In the genomic region with DNA sequence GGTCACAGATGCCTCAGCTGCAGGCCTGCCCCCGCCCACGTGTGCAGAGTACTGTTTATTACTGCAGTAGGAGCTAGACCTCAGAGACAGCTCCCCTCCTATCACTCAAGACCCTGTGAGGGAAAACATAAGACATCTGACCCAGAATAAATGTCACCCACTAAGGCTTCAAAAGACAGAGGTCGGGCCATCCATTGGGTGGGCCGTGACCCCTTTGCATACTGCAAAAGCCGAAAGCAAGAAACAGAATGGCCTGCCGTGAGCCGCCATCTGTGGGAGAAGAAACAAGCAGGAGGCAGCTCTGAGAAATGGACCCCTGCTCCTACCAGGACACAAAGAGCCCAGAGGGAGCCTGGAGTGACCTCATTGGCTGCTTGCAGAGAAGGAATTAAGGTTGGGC, we compare ENCODE assay signal across 30 mouse cellular contexts. TPM values are rescaled to one million over a fixed set of nuclear protein-coding genes. Genes with fewer than 3 reads are reported as not detected.
DNase-seq lines count a peak whose midpoint lies in the region; ATAC-seq and TF ChIP-seq lines count a peak whose summit lies in the region.
"Had no signal": no experiment of that assay in that cellular context is flagged by ENCODE, and none has a peak within 500 bp of the region (broad histone marks: within the 10 kb centered on the region; RNA-seq: fewer than 3 reads in every experiment).

No protein-coding gene starts in this region.

- H3K36me3 ChIP-seq in midbrain, embryonic 10.5 days: no peaks in the 10 kb centered on the region
- H3K36me3 ChIP-seq in midbrain, postnatal 0 days (ENCODE audit: insufficient read depth, low read length): no peaks in the 10 kb centered on the region
- H3K36me3 ChIP-seq: embryonic facial prominence, embryonic 13.5 days; embryonic facial prominence, embryonic 15.5 days; forebrain, embryonic 10.5 days; forebrain, embryonic 12.5 days; G1E had no signal

- peak; percentile 55 for DNase-seq in embryo, embryonic 10 days (ENCODE audit: low spot score)
- no peak for DNase-seq in embryo, embryonic 11 days
- DNase-seq in midbrain, embryonic 10.5 days (ENCODE audit: low spot score): peak; percentile 45
- no peak for DNase-seq in midbrain, postnatal 0 days (ENCODE audit: low spot score)
- peak; percentile 54 for DNase-seq in embryo, embryonic 10.5 days (ENCODE audit: low spot score)
- DNase-seq: adrenal gland, adult 8-10 months; adrenal gland, postnatal 14 days; adrenal gland, postnatal 36 days; B cell, adult 2 months; cerebellum, adult 18-20 months; cerebellum, adult 8-10 months; cerebellum, adult 9-11 months; cerebellum, postnatal 14 days; cerebellum, postnatal 36 days had no signal

- no peak overlapping the region for H3K4me2 ChIP-seq in midbrain, postnatal 0 days (ENCODE audit: low read depth, low read length, poor library complexity, severe bottlenecking)
- H3K4me2 ChIP-seq: embryonic facial prominence, embryonic 13.5 days; embryonic facial prominence, embryonic 15.5 days; forebrain, embryonic 12.5 days had no signal

- ATAC-seq in midbrain, postnatal 0 days (ENCODE audit: low FRiP score): no peak
- ATAC-seq in inflammation-experienced regulatory T-cells, adult 6 months: no peak
- ATAC-seq: activated CD4-positive, CD25-positive, alpha-beta regulatory T cell, adult 4 months; CD4-positive, CD25-positive, alpha-beta regulatory T cell, adult 4 months; forebrain, embryonic 14.5 days; forebrain, embryonic 16.5 days; Patski had no signal

- 37% methylated on average over 7 of the region's 7 CpGs for WGBS in midbrain, embryonic 10.5 days
- 51% methylated on average over 7 of the region's 7 CpGs for WGBS in midbrain, postnatal 0 days

- peaks cover 30% of the 10 kb centered on the region for H3K27me3 ChIP-seq in midbrain, embryonic 10.5 days (ENCODE audit: low read depth, poor library complexity, severe bottlenecking)
- H3K27me3 ChIP-seq in midbrain, postnatal 0 days (ENCODE audit: insufficient read depth, low read length): peaks cover 3% of the 10 kb centered on the region; the same call in 1 of the 2 replicates
- H3K27me3 ChIP-seq: embryonic facial prominence, embryonic 15.5 days had no signal

- H3K4me1 ChIP-seq in midbrain, embryonic 10.5 days: peaks cover 27% of the 10 kb centered on the region
- no peaks in the 10 kb centered on the region for H3K4me1 ChIP-seq in midbrain, postnatal 0 days (ENCODE audit: insufficient read depth, low read length)

- H3K9ac ChIP-seq in midbrain, postnatal 0 days (replicated peaks; ENCODE audit: low read length, poor library complexity, severe bottlenecking): no peak overlapping the region
- H3K9ac ChIP-seq: embryonic facial prominence, embryonic 13.5 days; embryonic facial prominence, embryonic 15.5 days; forebrain, embryonic 12.5 days had no signal

- H3K27ac ChIP-seq in midbrain, embryonic 10.5 days (replicated peaks): 0 out of 2 replicates have a peak overlapping the region, but pooled peaks have one; percentile 59
- H3K27ac ChIP-seq in midbrain, postnatal 0 days (ENCODE audit: low read depth, low read length): no peak overlapping the region
- H3K27ac ChIP-seq: embryonic facial prominence, embryonic 13.5 days; embryonic facial prominence, embryonic 15.5 days; forebrain, embryonic 10.5 days; forebrain, embryonic 12.5 days had no signal

- H3K9me3 ChIP-seq in midbrain, embryonic 10.5 days (replicated peaks): no peaks in the 10 kb centered on the region
- no peaks in the 10 kb centered on the region for H3K9me3 ChIP-seq in midbrain, postnatal 0 days (ENCODE audit: low read length)
- H3K9me3 ChIP-seq: embryonic facial prominence, embryonic 13.5 days; embryonic facial prominence, embryonic 15.5 days; forebrain, embryonic 10.5 days; forebrain, embryonic 12.5 days had no signal

- no peak overlapping the region for H3K4me3 ChIP-seq in midbrain, embryonic 10.5 days
- H3K4me3 ChIP-seq in midbrain, postnatal 0 days (ENCODE audit: low read depth, low read length): no peak overlapping the region
- H3K4me3 ChIP-seq: embryonic facial prominence, embryonic 13.5 days; embryonic facial prominence, embryonic 15.5 days; erythroblast, embryonic 14.5 days; forebrain, embryonic 10.5 days; forebrain, embryonic 12.5 days had no signal

- TF ChIP-seq CTCF in midbrain, postnatal 0 days (IDR thresholded peaks at IDR 0.05): no peak

RNA-seq across cellular contexts. Expression of a gene that starts 5.3 kb away (rescaled TPM):
- 108 and 110 TPM in 2 replicates for polyA plus RNA-seq in midbrain, embryonic 10.5 days (2016; fragmentation: Nextera tagmentation; extraction: Ambion mirVana)
- total RNA-seq in midbrain, postnatal 0 days (2014; rRNA removed): 9.6 and 10.6 TPM in 2 replicates
- polyA plus RNA-seq in midbrain, postnatal 0 days (2015; fragmentation: Nextera tagmentation; extraction: Ambion mirVana): 5.6 and 6.7 TPM in 2 replicates
- polyA plus RNA-seq in inflammation-experienced regulatory T-cells, adult 6 months (2017; shearing (Covaris generic)): 1 to 10 TPM in 2 of 3 experiments, under 1 TPM in 1; 0.83 to 1.6 (median 1.0) TPM
- polyA plus RNA-seq: G1E had no signal

RNA-seq across cellular contexts. Expression of a gene that starts 23.3 kb away (rescaled TPM):
- polyA plus RNA-seq in midbrain, embryonic 10.5 days (2016; fragmentation: Nextera tagmentation; extraction: Ambion mirVana): 13.5 and 15.0 TPM in 2 replicates
- total RNA-seq in midbrain, postnatal 0 days (2014; rRNA removed): 14.9 and 15.5 TPM in 2 replicates
- polyA plus RNA-seq in midbrain, postnatal 0 days (2015; fragmentation: Nextera tagmentation; extraction: Ambion mirVana): 6.8 and 7.6 TPM in 2 replicates
- polyA plus RNA-seq in inflammation-experienced regulatory T-cells, adult 6 months (2017; shearing (Covaris generic)): 1 to 10 TPM; 6.5 to 7.6 (median 7.5) TPM
- total RNA-seq: G1E had no signal
- polyA plus RNA-seq: G1E had no signal

RNA-seq across cellular contexts. Expression of a gene that starts 29.5 kb away (rescaled TPM):
- not detected in 2 replicates for polyA plus RNA-seq in midbrain, embryonic 10.5 days (2016; fragmentation: Nextera tagmentation; extraction: Ambion mirVana)
- not detected in 2 replicates for total RNA-seq in midbrain, postnatal 0 days (2014; rRNA removed)
- not detected in 2 replicates for polyA plus RNA-seq in midbrain, postnatal 0 days (2015; fragmentation: Nextera tagmentation; extraction: Ambion mirVana)
- not detected for polyA plus RNA-seq in inflammation-experienced regulatory T-cells, adult 6 months (2017; shearing (Covaris generic))
- total RNA-seq: adrenal gland, adult 18-20 months; adrenal gland, adult 8-10 months; adrenal gland, postnatal 14 days; adrenal gland, postnatal 36 days; CH12.LX; common myeloid progenitor, adult 5-6 weeks; G1E had no signal
- polyA plus RNA-seq: activated CD4-positive, CD25-positive, alpha-beta regulatory T cell, adult 4 months; CD4-positive, CD25-positive, alpha-beta regulatory T cell, adult 4 months; embryonic facial prominence, embryonic 11.5 days; embryonic facial prominence, embryonic 13.5 days; embryonic facial prominence, embryonic 15.5 days; erythroblast, embryonic 14.5 days; forebrain, embryonic 10.5 days; forebrain, embryonic 12.5 days; forebrain, embryonic 14.5 days; forebrain, embryonic 16.5 days; G1E; Patski had no signal

Comparison
In these comparisons a context has a peak if more than half of its experiments do, and no peak if none do; other contexts are left out.
1. DNase-seq: peak in embryo, embryonic 10 days (single experiment), midbrain, embryonic 10.5 days (single experiment) and embryo, embryonic 10.5 days (single experiment); none in embryo, embryonic 11 days (single experiment) and midbrain, postnatal 0 days (single experiment).
2. RNA of a gene that starts 5.3 kb away (polyA plus RNA-seq): 108 to 110 TPM in midbrain, embryonic 10.5 days; 5.6 to 6.7 TPM in midbrain, postnatal 0 days and 0.83 to 1.6 TPM in inflammation-experienced regulatory T-cells, adult 6 months; every median in the first group is over 10 times any median in the second.